Mouse (Mus musculus): ENCODE results near the gene Muc5ac. TPM values are rescaled to one million over a fixed set of nuclear protein-coding genes. Genes with fewer than 3 reads are reported as not detected.
A peak's percentile ranks its signal among the peaks of the same experiment; 100 is the strongest.
"Not testable (repeated sequence)": the region's sequence is repeated elsewhere in the genome, so short reads cannot be mapped to it uniquely, and the experiment has no call there.

The Muc5ac gene
- total RNA-seq (2021), result not detected
- long read RNA-seq, experiment 1, result 0 reads
- long read RNA-seq, experiment 2, result 0 reads

DNA sequence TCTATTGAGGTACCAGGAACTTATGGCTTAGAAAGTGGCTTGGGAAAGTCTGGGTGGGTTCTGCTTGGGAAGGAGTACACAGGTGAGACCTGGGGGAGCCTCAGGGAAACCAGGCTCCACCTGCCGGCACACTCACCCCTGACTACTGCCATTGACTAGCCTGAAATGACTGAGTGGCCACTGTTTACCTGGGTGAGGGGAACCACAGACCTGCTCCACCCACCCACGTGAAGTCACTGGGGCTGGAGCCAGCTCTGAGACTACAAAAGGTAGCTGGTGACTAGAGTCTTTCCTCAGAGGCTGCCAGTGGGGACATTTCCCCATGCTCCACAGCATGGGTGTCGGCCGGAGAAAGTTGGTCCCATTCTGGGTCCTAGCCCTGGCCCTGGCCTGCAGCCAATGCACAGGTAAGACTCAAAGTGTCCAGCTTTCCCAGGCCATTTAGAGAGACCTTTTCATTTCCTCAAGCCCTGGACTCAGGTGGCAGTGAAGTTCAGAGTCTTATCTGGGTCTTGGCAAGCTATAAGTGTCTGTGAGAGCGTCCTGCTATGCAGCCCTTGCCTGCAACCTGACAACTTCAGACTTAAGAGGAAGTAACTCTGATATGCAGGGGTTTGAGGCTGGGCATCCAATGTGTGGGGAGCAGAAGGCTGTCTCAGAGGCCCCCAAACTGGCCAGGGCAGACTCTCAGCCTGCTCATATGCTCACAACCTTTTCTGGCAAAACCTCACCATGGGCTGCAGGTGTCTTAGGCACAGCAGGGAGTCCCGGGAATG lies at the start of gene Muc5ac:
Gene Muc5ac, plus strand, starts transcription at position 296 of the 776 bp plus-strand sequence.
- no peak for DNase-seq

DNA sequence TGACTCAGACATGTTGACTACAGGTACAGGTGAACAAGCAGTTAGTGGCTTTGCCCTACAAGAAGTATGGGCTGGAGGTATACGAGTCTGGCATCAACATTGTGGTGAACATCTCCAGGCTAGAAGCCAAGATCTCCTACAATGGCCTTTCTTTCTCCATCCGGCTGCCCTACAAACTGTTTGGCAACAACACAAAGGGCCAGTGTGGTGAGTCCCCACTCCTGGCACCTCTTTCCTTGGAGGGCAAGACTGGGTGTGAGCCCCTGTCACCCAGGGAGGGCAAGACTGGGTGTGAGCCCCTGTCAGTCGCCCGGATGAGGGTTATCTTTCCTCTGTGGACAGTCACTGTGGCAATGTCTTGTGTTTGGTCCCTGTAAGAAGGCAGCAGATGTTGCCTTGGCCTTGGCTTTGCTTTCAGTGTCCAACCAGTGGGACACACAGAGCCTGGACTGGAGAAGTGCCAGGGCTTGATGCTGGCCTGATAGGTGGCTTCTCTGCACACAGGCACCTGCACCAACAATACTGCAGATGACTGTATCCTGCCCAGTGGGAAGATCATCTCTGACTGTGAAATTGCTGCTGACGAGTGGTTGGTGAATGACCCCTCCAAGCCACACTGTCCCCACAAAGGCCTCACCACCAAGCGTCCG lies 41.2 kb upstream of the Muc5ac start:
- no peak for DNase-seq

DNA sequence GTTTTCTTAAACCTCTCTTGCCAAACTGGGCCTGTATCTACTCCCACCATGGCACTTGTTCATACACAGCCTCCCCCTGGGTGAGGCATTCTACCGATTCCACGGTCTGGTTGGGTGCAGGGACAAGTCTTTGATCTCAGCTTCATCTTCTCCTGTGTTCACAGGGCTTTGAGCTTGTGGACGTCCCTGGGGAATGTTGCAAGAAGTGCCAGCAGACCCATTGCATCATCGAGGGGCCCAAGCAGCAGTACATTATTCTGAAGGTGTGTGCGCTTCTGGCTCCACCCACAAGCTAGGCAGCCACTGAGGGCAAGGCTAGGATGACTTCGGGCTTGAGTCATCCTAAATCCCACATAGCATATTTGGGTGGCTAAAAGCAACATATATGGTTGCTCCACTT lies 36.3 kb upstream of the Muc5ac start:
- no peak for DNase-seq

DNA sequence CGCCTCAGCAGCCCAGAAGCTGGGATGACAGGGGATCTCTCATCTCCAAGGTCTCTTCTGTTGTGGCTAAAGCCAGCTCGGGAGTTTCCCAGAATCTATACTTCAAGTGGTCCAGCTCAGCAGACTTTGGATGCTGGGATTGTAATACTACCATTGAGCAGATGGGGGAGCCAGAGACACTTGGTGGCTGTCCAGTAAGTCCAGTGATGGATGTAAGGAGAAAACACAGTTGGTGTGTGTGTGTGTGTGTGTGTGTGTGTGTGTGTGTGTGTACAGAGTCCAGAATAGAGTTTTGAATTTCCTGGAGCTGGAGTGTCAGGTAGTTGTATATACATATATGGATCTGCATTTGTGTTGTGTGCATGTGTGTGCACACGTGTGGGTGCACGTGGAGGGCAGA lies 32.9 kb upstream of the Muc5ac start:
- peak; percentile 58 for DNase-seq

DNA sequence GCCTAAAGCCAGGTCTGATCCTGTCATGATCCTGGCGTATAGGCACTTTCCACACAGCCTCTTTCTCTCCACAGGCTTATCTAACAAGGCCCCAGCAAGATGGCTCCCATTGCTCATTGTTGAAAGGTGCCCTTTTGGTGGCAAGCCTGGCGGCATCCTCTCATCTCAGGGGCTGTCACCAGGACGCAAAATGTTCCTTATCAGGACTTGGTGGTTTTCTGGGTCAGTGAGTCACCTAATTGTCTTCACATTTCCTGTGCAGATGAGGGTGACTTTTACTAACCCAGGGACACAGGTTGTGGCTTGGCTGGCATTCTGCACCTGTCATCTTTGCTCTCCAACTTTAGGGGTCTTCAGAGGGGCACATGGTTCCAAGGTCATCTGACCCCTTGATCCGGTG lies 30.5 kb upstream of the Muc5ac start:
- DNase-seq, result no peak

DNA sequence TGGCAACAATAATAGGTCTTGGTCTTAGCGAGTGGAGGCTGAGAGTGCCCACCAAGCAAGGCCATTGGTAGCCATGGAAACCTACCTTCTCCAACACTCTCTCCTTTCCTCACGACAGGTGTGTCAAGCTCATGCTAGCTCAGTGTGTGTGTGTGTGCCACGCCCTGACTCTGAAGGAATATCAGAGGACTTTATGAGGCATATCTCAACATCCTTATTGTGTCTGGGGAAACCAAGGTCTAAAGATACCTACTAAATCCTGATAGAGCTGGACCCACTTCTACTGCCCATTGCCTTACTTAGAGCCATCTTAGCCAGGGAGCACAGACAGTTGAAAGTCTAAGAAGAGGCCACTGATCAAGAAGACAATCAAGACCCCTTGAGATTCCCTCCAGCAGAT lies 18.3 kb upstream of the Muc5ac start:
- DNase-seq, result no peak

DNA sequence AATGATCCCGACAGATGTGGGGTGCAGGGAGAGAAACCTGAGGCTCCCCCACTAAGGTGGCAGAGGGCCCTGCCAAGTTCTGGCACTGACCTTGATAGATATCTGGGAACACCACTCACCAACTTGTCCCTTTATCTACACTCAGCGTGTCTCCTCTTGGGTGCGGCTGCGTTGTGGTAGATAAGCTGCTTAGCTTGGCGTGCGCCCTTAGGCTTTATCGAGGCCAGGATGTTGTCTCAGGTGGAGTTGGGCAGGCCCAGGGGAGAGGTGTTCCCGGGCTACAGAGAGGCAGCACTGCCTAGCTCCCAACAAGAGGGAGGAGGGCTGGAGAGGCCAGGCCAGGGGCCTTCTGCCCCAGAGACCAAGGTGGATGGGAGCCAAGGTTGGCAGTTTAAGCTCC lies 17.8 kb upstream of the Muc5ac start:
- DNase-seq, result no peak

DNA sequence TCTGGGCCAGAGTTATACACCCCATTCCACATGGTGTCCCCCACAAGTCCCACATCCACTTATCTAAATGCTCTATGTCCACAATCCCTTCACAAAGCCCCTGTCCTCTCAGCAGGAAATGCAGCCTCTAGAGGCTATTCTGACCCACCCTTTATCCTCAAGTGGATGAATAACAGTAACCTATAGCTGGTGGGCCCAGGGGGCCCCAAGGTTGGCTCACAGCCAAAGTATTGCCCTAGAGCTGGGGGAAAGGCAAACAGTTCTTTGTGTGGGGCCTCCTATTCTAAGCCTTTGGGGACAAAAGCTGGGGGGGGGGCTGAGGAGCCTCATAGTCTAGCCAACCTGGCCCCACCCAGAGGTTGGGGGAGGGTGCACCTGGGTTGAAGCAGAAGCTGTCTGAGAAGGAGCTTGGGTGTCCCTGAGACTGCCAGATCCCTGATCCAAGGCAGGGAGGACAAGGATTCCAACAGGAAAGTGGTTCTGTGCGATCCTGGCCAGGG lies 16.7 kb upstream of the Muc5ac start:
- no peak for DNase-seq

DNA sequence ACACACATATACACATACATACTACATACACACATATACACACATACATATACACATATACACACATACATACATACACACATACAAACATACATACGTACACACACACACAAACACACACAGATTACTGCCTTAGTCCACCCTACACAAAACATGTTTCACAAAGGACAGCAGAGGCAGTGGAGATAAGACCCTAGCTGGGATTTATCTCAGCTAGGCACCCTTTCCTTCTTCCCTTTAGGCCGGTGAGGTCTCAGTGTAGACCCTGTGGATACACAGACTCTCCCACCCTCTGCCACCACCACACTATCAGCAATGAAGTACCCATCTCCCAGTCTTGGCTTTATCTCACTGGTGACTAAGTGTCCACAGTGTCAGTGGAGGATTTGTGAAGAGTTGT lies 13.9 kb upstream of the Muc5ac start:
- no peak for DNase-seq

DNA sequence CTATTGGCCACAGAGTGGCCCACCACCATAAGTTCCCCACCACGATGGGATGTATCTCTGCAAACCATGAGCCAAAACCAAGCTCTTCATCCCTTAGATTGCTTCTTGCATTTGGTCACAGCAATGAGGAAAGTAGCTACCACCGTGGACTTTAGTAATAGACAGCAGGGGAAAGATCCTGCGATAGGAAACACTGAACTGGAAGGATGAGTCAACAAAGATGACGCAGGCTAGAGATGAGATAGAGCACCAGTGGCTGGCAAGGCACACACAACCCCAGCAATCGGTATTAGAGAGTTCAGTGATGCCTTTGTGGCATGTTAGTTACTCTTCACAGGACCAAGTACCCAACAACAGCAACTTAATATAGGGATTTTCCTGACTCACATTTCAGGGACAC lies 12.6 kb upstream of the Muc5ac start:
- no peak for DNase-seq

DNA sequence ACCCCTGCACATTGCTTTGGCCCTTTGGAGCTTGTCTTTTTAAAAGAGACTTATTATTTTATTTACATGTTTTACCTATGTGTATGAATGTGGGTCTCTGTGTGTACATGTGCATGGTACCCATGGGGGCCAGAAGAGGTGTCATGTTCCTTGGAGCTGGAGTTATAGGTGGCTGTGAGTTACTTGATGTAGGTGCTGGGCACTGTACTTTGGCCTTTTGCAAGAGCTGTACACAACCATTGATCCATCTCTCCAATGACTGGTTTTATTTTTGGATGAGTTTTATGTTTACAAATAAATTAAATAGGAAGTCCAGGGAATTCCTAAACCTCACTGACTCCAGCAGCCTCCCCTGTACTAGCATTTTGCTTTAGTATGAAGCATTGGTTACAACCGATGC lies 5.5 kb downstream of the Muc5ac start:
- DNase-seq, result no peak

DNA sequence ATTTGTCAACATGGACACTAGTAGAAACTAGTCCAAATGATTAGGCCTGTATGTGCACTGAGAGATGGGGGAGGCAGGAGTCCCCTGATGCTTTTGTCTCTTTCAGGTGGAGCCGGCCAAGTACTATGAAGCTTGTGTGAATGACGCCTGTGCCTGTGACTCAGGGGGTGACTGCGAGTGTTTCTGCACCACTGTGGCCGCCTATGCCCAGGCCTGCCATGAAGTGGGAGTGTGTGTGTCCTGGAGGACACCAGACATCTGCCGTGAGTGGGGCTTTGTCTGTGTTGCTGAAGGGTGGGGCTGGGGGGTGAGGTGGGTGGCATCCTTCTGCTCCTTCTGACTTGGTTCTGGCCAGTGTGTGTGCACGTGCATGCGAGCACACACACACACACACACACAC lies 14.4 kb downstream of the Muc5ac start:
- no peak for DNase-seq

DNA sequence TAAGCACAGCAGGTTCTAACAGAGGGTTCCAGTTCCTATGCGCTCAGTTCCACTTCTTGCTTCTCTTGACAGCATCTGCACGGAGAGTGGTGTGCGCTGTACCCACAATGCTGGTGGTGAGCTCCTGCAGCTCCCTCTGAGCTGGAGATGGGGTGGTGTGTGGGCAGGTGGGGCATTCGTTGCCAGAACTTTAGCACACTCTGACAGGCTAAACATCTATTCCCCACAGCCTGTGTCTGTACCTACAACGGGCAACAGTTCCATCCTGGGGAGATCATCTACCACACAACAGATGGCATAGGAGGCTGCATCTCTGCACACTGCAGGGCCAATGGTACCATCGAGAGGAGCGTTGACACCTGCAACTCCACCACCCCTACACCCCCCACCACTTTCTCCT lies 16.6 kb downstream of the Muc5ac start:
- no peak for DNase-seq

DNA sequence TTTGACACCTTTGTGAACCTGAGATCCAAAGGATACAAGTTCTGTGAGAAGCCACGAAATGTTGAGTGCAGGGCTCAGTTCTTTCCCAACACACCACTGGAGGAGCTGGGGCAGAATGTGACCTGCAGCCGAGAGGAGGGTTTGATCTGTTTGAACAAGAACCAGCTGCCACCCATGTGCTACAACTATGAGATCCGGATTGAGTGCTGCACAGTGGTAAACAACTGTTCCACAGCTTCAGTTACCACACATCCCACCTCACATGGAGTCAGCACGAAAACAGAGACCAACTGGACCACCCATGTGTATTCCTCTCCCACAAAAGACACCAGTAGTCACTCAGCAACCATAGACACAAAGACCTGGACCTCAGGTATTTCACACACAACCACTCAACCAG lies 19.1 kb downstream of the Muc5ac start:
- DNase-seq, result not testable (repeated sequence)

DNA sequence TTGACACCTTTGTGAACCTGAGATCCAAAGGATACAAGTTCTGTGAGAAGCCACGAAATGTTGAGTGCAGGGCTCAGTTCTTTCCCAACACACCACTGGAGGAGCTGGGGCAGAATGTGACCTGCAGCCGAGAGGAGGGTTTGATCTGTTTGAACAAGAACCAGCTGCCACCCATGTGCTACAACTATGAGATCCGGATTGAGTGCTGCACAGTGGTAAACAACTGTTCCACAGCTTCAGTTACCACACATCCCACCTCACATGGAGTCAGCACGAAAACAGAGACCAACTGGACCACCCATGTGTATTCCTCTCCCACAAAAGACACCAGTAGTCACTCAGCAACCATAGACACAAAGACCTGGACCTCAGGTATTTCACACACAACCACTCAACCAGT lies 21.2 kb downstream of the Muc5ac start:
- DNase-seq, result not testable (repeated sequence)

DNA sequence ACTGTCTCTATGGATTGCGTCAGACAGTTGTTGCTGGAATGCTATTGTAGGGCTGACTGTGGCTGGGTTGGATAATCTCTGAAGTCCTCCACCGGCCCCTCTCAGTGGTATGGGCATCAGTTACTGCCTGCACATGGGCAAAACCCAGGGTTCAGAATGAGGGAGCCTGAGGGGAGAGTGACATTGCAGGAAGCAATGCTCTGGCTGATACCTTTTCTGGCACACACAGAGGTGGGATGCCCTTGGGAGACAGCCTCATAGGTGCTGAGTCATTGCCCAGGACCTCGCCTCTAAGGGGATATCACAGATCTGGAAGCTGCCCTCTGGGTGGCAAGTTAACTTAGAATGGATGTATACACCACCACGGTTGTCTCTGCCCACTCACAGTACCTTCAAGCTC lies 24.5 kb downstream of the Muc5ac start:
- no peak for DNase-seq

DNA sequence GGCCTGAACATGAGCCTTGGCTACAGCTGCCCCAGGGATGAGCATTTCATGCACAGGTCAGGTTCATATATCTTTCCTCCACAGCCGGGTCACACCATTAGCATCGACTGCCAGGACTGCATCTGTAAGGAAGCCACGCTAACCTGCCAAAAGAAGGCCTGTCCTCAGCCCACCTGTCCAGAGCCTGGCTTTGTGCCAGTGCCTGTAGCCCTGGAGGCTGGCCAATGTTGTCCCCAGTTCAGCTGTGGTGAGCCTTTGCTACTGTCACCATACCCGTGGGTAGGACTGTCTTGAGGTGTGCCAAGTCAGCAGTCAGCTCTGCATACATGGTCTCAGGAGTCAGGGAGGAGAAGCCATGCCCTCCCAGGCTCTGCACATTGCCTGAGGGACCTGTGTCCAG lies 26.6 kb downstream of the Muc5ac start:
- no peak for DNase-seq

DNA sequence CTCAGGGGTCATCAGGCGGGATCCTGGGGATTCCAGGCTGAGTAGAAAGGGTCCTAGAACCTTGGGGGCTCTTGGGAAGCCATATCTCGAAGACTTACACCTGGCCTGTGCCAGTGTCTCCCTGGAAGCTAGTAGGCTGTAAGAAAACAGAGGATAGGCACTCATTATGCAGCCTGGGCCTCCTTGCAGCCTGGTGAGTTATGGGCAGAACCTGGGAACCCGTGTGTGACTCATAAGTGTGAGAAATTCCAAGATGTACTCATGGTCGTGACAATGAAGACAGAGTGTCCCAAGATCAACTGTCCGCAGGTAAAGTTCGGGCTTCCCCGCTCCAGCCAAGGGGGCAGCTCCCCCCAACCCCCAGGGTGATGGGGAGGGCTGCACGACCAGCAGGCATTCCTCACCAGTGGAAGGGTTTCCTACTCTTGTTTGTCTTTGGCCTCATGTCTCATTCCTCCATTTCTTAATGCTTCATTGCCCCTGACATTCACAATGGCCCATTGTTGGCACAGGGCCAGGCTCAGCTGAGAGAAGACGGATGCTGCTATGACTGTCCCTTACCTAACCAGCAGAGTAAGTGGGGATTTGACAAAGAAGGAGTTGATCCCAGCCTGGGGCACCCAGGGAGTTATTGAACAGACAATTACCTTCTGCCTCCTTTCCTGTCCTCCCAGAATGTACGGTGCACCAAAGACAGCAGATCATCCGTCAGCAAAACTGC lies 28.7 kb downstream of the Muc5ac start:
- no peak for DNase-seq

DNA sequence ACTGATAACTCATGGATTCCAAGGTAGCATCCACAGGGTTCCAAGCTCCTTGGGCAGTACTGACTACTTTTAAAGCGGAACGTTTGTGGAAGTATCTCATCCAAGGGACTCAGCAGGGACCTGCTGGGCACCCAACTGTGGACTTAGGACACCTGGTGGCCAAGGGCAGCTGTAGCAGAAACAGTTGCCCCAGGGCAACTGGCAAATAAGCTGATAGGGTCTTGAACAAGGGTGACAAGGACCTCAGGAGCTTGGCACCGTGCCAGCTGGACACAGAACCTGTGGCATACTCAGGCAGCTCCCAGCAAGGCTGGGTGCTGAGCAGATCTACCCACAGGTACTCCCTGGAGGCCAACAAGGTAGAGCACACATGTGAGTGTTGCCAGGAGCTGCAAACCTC lies 29.5 kb downstream of the Muc5ac start:
- peak; percentile 20 for DNase-seq

DNA sequence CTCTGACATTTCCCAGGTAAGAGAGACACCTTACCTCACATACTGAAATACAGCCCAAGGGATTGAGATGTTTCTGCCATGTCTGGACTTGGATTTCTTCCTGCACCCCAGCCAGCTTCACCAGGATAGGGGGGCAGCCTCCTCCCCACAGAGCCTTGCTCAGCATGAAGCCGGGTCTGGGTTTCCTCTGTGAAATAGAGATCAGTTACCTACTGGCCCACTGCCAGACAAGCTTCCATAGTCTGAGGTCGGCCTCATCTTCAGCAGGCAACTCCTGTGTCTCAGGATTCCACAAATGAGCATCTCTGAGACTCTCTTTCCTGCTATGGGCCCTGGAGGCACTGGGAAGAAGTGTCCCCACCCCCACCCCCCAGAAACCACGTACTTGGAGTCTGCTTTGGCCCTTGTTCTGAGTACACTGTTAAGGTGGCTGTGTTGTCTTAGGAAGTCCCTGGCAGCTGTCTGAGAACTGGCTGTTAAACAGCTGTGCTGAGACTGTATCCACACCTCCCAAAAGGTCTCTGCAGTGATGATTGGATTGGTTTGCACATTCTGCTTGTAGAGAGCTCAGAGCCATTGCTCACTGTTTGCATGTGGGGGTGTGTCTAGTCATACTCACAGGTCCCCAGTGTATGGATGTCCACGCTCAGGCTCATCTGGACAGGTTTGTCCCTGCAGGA lies 34.0 kb downstream of the Muc5ac start:
- no peak for DNase-seq

DNA sequence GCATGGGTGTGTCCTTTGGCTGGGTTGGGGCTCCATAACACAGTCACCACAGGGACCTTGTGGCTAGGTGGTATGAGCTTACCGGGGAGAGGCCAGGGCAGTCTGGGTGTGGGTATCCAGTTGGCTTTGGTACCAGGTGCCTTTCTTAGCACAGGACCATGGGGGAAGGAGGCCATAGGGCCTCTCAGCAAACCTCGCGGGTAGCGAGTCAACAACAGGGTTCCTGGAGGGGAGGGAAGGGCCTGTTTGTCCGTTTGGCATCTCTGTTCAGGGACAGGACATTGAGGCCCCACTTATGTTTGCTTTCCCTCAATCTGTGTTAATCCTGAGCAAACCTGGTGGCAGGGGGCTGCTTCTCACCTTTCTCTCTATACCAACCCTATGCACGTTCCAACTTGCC lies 34.9 kb downstream of the Muc5ac start:
- no peak for DNase-seq

DNA sequence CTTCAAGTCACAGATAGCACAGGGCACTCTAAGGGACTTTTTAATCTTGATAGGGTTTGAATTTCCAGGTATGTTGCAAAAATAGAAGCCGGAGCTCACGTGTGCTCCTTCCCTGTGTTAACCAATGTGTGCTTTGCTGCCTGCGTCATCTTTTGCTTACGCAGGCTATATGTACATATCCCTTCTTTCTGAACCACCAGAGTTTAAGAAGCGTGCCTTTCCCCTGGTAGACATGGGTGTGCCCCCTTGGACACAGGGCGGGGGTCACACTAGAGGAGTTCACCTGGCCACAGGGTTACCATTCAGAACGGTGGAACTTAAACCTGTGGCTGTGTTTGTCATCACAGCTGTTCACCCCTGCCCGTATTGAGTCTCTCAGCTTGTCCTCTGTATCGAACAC lies 35.6 kb downstream of the Muc5ac start:
- DNase-seq, result no peak

DNA sequence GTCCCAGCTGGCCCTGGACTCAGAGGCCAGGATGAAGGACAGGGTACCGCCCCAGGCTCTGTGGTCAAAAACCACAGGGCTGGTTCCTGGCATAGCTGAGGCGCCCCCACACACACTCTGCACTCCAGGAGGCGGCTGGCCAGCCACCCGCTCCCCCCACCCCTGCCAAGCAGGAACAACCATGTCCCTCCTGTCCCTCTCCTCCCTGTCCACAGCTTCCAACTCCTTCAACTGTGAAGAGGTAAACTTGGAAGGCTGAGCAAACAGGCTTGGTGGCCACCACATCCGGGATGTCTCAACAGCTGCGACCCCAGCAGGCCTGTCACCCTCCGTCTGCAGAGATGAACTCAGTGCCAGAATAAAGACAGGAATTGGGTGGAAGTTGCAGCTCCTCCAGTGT lies 47.2 kb downstream of the Muc5ac start:
- DNase-seq, result no peak
